Mouse (Mus musculus) forebrain, embryonic 14.5 days (tissue): Measurements from ENCODE around the gene 1700001K19Rik. TPM values are rescaled to one million over a fixed set of nuclear protein-coding genes. Genes with fewer than 3 reads are reported as not detected.

Source experiments
- ATAC-seq: fragments of 200-750 bp; cut with Nextera tagmentation; 2 replicates; pipeline ENCODE4 v1.8.0; 2017; ENCODE audit warnings: mild to moderate bottlenecking, moderate library complexity
- DNase-seq: peaks from one replicate; pipeline ENCODE4 v3.0.0-alpha.2; 2015; ENCODE audit warnings: low spot score
- H3K27ac ChIP-seq: fragments of 300-500 bp; sonication (generic); 2 replicates; pipeline ENCODE4 v1.5.1; 2014; ENCODE audit warnings: low read depth, mild to moderate bottlenecking, control low read depth, low read length, moderate library complexity
- H3K27me3 ChIP-seq: fragments of 300-500 bp; sonication (generic); replicated peaks from 2 replicates; pipeline ENCODE4 v1.6.1; 2014; ENCODE audit warnings: low read length, control low read depth, mixed read lengths; ENCODE audit not compliant: control insufficient read depth, insufficient read depth
- H3K36me3 ChIP-seq: fragments of 300-500 bp; sonication (generic); 2 replicates; pipeline ENCODE4 v1.6.1; 2014; ENCODE audit warnings: low read length, control low read depth; ENCODE audit not compliant: control insufficient read depth, insufficient read depth
- H3K4me1 ChIP-seq: fragments of 300-500 bp; sonication (generic); 2 replicates; pipeline ENCODE4 v1.6.1; 2014; ENCODE audit warnings: antibody characterized with exemption, low read length, control low read depth; ENCODE audit not compliant: control insufficient read depth, insufficient read depth
- H3K4me2 ChIP-seq: fragments of 300-500 bp; sonication (generic); 2 replicates; pipeline ENCODE4 v1.6.1; 2014; ENCODE audit warnings: mild to moderate bottlenecking, control low read depth, low read length
- H3K4me3 ChIP-seq: fragments of 300-500 bp; sonication (generic); 2 replicates; pipeline ENCODE4 v1.5.1; 2014; ENCODE audit warnings: low read depth, low read length, control low read depth
- H3K9ac ChIP-seq: fragments of 300-500 bp; sonication (generic); 2 replicates; pipeline ENCODE4 v1.6.1; 2014; ENCODE audit warnings: mild to moderate bottlenecking, low read length, control low read depth, moderate library complexity
- H3K9me3 ChIP-seq: fragments of 300-500 bp; sonication (generic); replicated peaks from 2 replicates; pipeline ENCODE4 v1.6.1; 2016; ENCODE audit warnings: low read length, control low read depth, mixed read lengths; ENCODE audit not compliant: control insufficient read depth
- WGBS: fragments of 180-500 bp; shearing (Covaris S2); extraction: QIAGEN DNeasy Blood & Tissue Kit; methylation state at CpG from one replicate; pipeline ENCODE4 v1.1.7; 2014; 5-methylcytosine and 5-hydroxymethylcytosine counted together
- polyA plus RNA-seq: library from polyadenylated mRNA; unstranded; fragments of >200 nt; fragmentation: Nextera tagmentation; extraction: Ambion mirVana; gene quantifications from 2 replicates; pipeline ENCODE4 v1.2.1, GENCODE M21; 2014

The 1700001K19Rik gene
- not detected in 2 replicates for polyA plus RNA-seq

- Histone ChIP-seq H3K27ac (no peak within 1 kb of the TSS), H3K27me3 (no peaks in the 10 kb centered on the region), H3K9me3 (no peaks in the 10 kb centered on the region), H3K4me1 (no peaks in the 10 kb centered on the region; the same call in 1 of the 2 replicates), H3K9ac (no peak within 1 kb of the TSS), H3K36me3 (peaks cover 17% of the 10 kb centered on the region), H3K4me3 (no peak within 1 kb of the TSS), H3K4me2 (no peak within 1 kb of the TSS)
- DNase-seq (no peak), ATAC-seq (no peak)
- WGBS: 80% methylated on average over 9 of the region's 9 CpGs
Measured at GRCm38 (mm10) chr12:110682561-110683299, at the start of gene 1700001K19Rik. TSS of gene 1700001K19Rik (minus strand) at chr12:110682619.

GRCm38 (mm10) chr12:110726428-110726827 lies 44.0 kb upstream of the 1700001K19Rik start:
- WGBS: 60% methylated on average over 1 of the region's 1 CpGs
- no peaks in the 10 kb centered on the region for H3K36me3 ChIP-seq
- H3K9me3 ChIP-seq: no peaks in the 10 kb centered on the region
- no peak overlapping the region for H3K27ac ChIP-seq
- no peaks in the 10 kb centered on the region for H3K4me1 ChIP-seq
- no peak overlapping the region for H3K4me3 ChIP-seq
- H3K27me3 ChIP-seq: no peaks in the 10 kb centered on the region
- ATAC-seq (no peak), DNase-seq (no peak)
- no peak overlapping the region for H3K9ac ChIP-seq
- no peak overlapping the region for H3K4me2 ChIP-seq

GRCm38 (mm10) chr12:110725489-110725888 lies 43.1 kb upstream of the 1700001K19Rik start:
- WGBS: 89% methylated on average over 5 of the region's 5 CpGs
- H3K36me3 ChIP-seq: no peaks in the 10 kb centered on the region
- H3K27ac ChIP-seq: no peak overlapping the region
- H3K4me1 ChIP-seq: no peaks in the 10 kb centered on the region
- H3K27me3 ChIP-seq: no peaks in the 10 kb centered on the region
- no peak overlapping the region for H3K9ac ChIP-seq
- H3K4me3 ChIP-seq: no peak overlapping the region
- no peak overlapping the region for H3K4me2 ChIP-seq
- ATAC-seq (no peak), DNase-seq (no peak)
- no peaks in the 10 kb centered on the region for H3K9me3 ChIP-seq

- H3K27me3 ChIP-seq: no peaks in the 10 kb centered on the region
- no peak for ATAC-seq
Measured at GRCm38 (mm10) chr12:110725051-110725450, 42.6 kb upstream of the 1700001K19Rik start.

GRCm38 (mm10) chr12:110716004-110716403 lies 33.6 kb upstream of the 1700001K19Rik start:
- no peak for DNase-seq
- H3K4me3 ChIP-seq: no peak overlapping the region
- H3K36me3 ChIP-seq: no peaks in the 10 kb centered on the region
- H3K27ac ChIP-seq: no peak overlapping the region
- no peaks in the 10 kb centered on the region for H3K27me3 ChIP-seq
- no peaks in the 10 kb centered on the region for H3K4me1 ChIP-seq
- H3K4me2 ChIP-seq: no peak overlapping the region
- no peaks in the 10 kb centered on the region for H3K9me3 ChIP-seq
- 47% methylated on average over 5 of the region's 5 CpGs for WGBS
- ATAC-seq: no peak
- H3K9ac ChIP-seq: no peak overlapping the region

More at GRCm38 (mm10) chr12:110725051-110725450, 42.6 kb upstream of the 1700001K19Rik start:
- WGBS: 91% methylated on average over 5 of the region's 5 CpGs
- no peak overlapping the region for H3K27ac ChIP-seq
- H3K4me3 ChIP-seq: no peak overlapping the region
- no peak overlapping the region for H3K4me2 ChIP-seq
- no peak overlapping the region for H3K9ac ChIP-seq
- no peaks in the 10 kb centered on the region for H3K4me1 ChIP-seq
- DNase-seq: no peak
- no peaks in the 10 kb centered on the region for H3K36me3 ChIP-seq
- H3K9me3 ChIP-seq: no peaks in the 10 kb centered on the region

GRCm38 (mm10) chr12:110714215-110714614 lies 31.8 kb upstream of the 1700001K19Rik start:
- DNase-seq (no peak), ATAC-seq (no peak)
- H3K9ac ChIP-seq: no peak overlapping the region
- H3K4me1 ChIP-seq: no peaks in the 10 kb centered on the region
- H3K36me3 ChIP-seq: no peaks in the 10 kb centered on the region
- H3K4me3 ChIP-seq: no peak overlapping the region
- no peaks in the 10 kb centered on the region for H3K27me3 ChIP-seq
- 93% methylated on average over 6 of the region's 6 CpGs for WGBS
- H3K27ac ChIP-seq: no peak overlapping the region
- no peak overlapping the region for H3K4me2 ChIP-seq
- no peaks in the 10 kb centered on the region for H3K9me3 ChIP-seq

DNA sequence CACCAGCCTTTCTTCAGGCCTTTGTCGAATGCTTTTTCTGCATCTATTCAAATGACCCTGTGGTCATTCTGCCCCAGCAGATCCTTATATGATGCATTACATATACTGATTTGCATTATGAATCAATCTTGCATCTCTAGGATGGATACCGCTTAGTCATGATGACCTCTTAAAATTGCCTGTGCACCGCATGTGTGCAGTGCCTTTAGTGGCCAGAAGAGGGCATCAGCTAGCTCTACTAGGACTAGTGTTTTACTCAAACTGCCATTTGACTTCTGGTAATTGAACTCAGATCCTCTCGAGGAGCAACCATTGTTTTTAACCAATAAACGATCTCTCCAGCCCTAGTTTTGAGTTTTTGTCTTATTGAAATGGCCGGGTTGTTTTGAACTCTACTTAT lies 31.4 kb upstream of the 1700001K19Rik start:
- ATAC-seq: no peak
- Histone ChIP-seq H3K36me3 (no peaks in the 10 kb centered on the region), H3K9ac (no peak overlapping the region), H3K4me2 (no peak overlapping the region), H3K27ac (no peak overlapping the region), H3K4me3 (no peak overlapping the region), H3K4me1 (no peaks in the 10 kb centered on the region), H3K27me3 (no peaks in the 10 kb centered on the region), H3K9me3 (no peaks in the 10 kb centered on the region)
- no peak for DNase-seq
- 92% methylated on average over 6 of the region's 6 CpGs for WGBS

DNA sequence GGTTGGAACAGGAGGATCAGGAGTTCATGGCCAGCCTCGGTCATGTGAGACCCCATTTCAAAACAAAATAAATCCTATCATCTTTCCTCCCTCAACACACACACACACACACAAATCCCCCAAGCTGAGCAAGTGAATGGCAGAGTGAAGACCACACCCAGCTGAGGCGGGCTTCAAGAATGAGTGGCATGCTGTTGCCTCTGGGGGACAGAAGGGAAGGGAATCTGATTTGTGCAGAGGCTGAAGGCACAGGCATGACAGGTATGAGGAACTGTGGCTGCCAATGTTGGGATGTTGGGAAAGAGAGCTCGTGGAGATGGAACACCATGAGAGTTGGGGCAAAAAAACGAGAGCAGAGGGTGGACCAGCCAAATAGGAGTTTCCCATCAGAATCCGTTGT lies 28.9 kb upstream of the 1700001K19Rik start:
- H3K4me3 ChIP-seq: no peak overlapping the region
- WGBS: 82% methylated on average over 5 of the region's 5 CpGs
- no peaks in the 10 kb centered on the region for H3K9me3 ChIP-seq
- no peak overlapping the region for H3K9ac ChIP-seq
- H3K36me3 ChIP-seq: no peaks in the 10 kb centered on the region
- H3K4me2 ChIP-seq: no peak overlapping the region
- no peak for DNase-seq
- no peak for ATAC-seq
- H3K4me1 ChIP-seq: no peaks in the 10 kb centered on the region
- no peak overlapping the region for H3K27ac ChIP-seq
- no peaks in the 10 kb centered on the region for H3K27me3 ChIP-seq

GRCm38 (mm10) chr12:110707451-110707850 lies 25.0 kb upstream of the 1700001K19Rik start:
- no peak for ATAC-seq
- 87% methylated on average over 7 of the region's 7 CpGs for WGBS

More at GRCm38 (mm10) chr12:110707451-110707850, 25.0 kb upstream of the 1700001K19Rik start:
- Histone ChIP-seq H3K4me2 (no peak overlapping the region), H3K9ac (no peak overlapping the region), H3K27me3 (no peaks in the 10 kb centered on the region), H3K4me3 (no peak overlapping the region), H3K36me3 (no peaks in the 10 kb centered on the region), H3K4me1 (no peaks in the 10 kb centered on the region), H3K9me3 (no peaks in the 10 kb centered on the region), H3K27ac (no peak overlapping the region)
- DNase-seq: no peak
